Mouse (Mus musculus) CH12.LX (cell line): ENCODE measurements around the gene Thbs4. TPM values are rescaled to one million over a fixed set of nuclear protein-coding genes. Genes with fewer than 3 reads are reported as not detected.

Experiments used
- DNase-seq: peaks from one replicate; pipeline ENCODE4 v3.0.0-alpha.2; 2013; ENCODE audit errors: extremely low read depth
- H3K27ac ChIP-seq: 2 replicates; pipeline ENCODE4 v1.5.1; 2012; ENCODE audit warnings: low read depth, mild to moderate bottlenecking, control low read depth, moderate library complexity; ENCODE audit not compliant: insufficient read depth
- H3K27me3 ChIP-seq: replicated peaks from 2 replicates; pipeline ENCODE3; 2012; ENCODE audit warnings: inconsistent platforms
- H3K36me3 ChIP-seq, 2 experiments: replicated peaks in 1 of 2; 2 replicates each; pipeline versions ENCODE3 to v1.6.1; 2012; ENCODE audit warnings: inconsistent platforms in 1 of 2, low read length in 1 of 2, mild to moderate bottlenecking in 1 of 2, mixed read lengths in 1 of 2, moderate library complexity in 1 of 2; ENCODE audit not compliant: control insufficient read depth in 1 of 2, insufficient read depth in 1 of 2
- H3K4me1 ChIP-seq, 2 experiments: 2 replicates each; pipeline ENCODE4 v1.6.1; 2012; ENCODE audit warnings: inconsistent platforms in 1 of 2, moderate library complexity in 1 of 2; ENCODE audit not compliant: insufficient read depth in 2 of 2, control insufficient read depth in 1 of 2
- H3K4me2 ChIP-seq: 2 replicates; pipeline ENCODE4 v1.6.1; 2012; ENCODE audit warnings: low read depth, mild to moderate bottlenecking, control low read depth; ENCODE audit not compliant: poor library complexity, insufficient read depth, severe bottlenecking
- H3K4me3 ChIP-seq, 3 experiments: fragments of 150-350 bp in 1 of 3; sonication (generic) in 1 of 3; replicated peaks in 1 of 3; 2 replicates each; pipeline versions ENCODE3 to v1.5.1; 2011 to 2012; ENCODE audit warnings: low read depth in 2 of 3, low read length in 2 of 3, mild to moderate bottlenecking in 2 of 3, moderate library complexity in 2 of 3, control low read depth in 1 of 3, improper control_type of control experiment in 1 of 3, inconsistent platforms in 1 of 3, mixed read lengths in 1 of 3; ENCODE audit not compliant: poor library complexity in 1 of 3
- H3K79me2 ChIP-seq: replicated peaks from 2 replicates; pipeline ENCODE4 v1.6.1; 2012; ENCODE audit warnings: mild to moderate bottlenecking, moderate library complexity; ENCODE audit not compliant: control insufficient read depth, poor library complexity, insufficient read depth, severe bottlenecking; ENCODE audit errors: extremely low read depth
- H3K9ac ChIP-seq: 2 replicates; pipeline ENCODE4 v1.6.1; 2012; ENCODE audit warnings: low read depth, mild to moderate bottlenecking, control low read depth, moderate library complexity; ENCODE audit not compliant: insufficient read depth
- H3K9me3 ChIP-seq: replicated peaks from 2 replicates; pipeline ENCODE3; 2012; ENCODE audit warnings: low read length, inconsistent platforms, mixed read lengths
- CHD2 ChIP-seq: IDR thresholded peaks from 2 replicates; pipeline ENCODE4 v1.6.1; 2011; ENCODE audit warnings: low read length, improper control_type of control experiment
- CTCF ChIP-seq, 2 experiments: IDR thresholded peaks in 1 of 2; conservative IDR thresholded peaks in 1 of 2; 2 replicates each; pipeline ENCODE4 v1.5.1; 2011 to 2012; ENCODE audit warnings: low read depth in 2 of 2, low read length in 2 of 2, improper control_type of control experiment in 1 of 2, inconsistent platforms in 1 of 2, mild to moderate bottlenecking in 1 of 2, moderate library complexity in 1 of 2
- E2F4 ChIP-seq: IDR thresholded peaks from 2 replicates; pipeline ENCODE4 v1.6.1; 2011; ENCODE audit warnings: low read depth, low read length, improper control_type of control experiment; ENCODE audit not compliant: insufficient replicate concordance
- EP300 ChIP-seq: IDR thresholded peaks from 2 replicates; pipeline ENCODE4 v1.6.1; 2011; ENCODE audit warnings: low read length, improper control_type of control experiment
- ETS1 ChIP-seq: conservative IDR thresholded peaks from 2 replicates; pipeline ENCODE4 v1.6.1; 2012; ENCODE audit warnings: low read depth, mild to moderate bottlenecking, inconsistent platforms, low read length, improper control_type of control experiment, moderate library complexity
- GABPA ChIP-seq: IDR thresholded peaks from 2 replicates; pipeline ENCODE4 v1.6.1; 2012; ENCODE audit warnings: low read depth, low read length, improper control_type of control experiment, inconsistent platforms; ENCODE audit not compliant: insufficient replicate concordance
- IRF4 ChIP-seq: IDR thresholded peaks from 2 replicates; pipeline ENCODE4 v1.6.1; 2014; ENCODE audit warnings: low read depth, mild to moderate bottlenecking, inconsistent platforms, low read length, improper control_type of control experiment
- MAZ ChIP-seq: IDR thresholded peaks from 2 replicates; pipeline ENCODE4 v1.6.1; 2012; ENCODE audit warnings: low read depth, mild to moderate bottlenecking, inconsistent platforms, low read length, improper control_type of control experiment, moderate library complexity
- MYC ChIP-seq: IDR thresholded peaks from 2 replicates; pipeline ENCODE4 v1.6.1; 2011; ENCODE audit warnings: low read depth, mild to moderate bottlenecking, improper control_type of control experiment, low read length
- NELFE ChIP-seq: IDR thresholded peaks from 2 replicates; pipeline ENCODE4 v1.6.1; 2011; ENCODE audit warnings: low read depth, low read length, improper control_type of control experiment
- NRF1 ChIP-seq: IDR thresholded peaks from 2 replicates; pipeline ENCODE4 v1.6.1; 2014; ENCODE audit warnings: low read depth, mild to moderate bottlenecking, inconsistent platforms, low read length, improper control_type of control experiment, moderate library complexity
- PAX5 ChIP-seq: IDR thresholded peaks from 2 replicates; pipeline ENCODE4 v1.6.1; 2012; ENCODE audit warnings: low read length, inconsistent platforms, mixed read lengths
- POLR2A ChIP-seq: IDR thresholded peaks from 2 replicates; pipeline ENCODE4 v1.6.1; 2011; ENCODE audit warnings: low read depth, mild to moderate bottlenecking, improper control_type of control experiment, low read length
- POLR2AphosphoS2 ChIP-seq: IDR thresholded peaks from 2 replicates; pipeline ENCODE4 v1.6.1; 2011; ENCODE audit warnings: low read depth, low read length, improper control_type of control experiment
- RAD21 ChIP-seq: IDR thresholded peaks from 2 replicates; pipeline ENCODE4 v1.6.1; 2011; ENCODE audit warnings: low read depth, mild to moderate bottlenecking, low read length, improper control_type of control experiment, moderate library complexity
- RCOR1 ChIP-seq: conservative IDR thresholded peaks from 2 replicates; pipeline ENCODE4 v1.6.1; 2012; ENCODE audit warnings: low read depth, mild to moderate bottlenecking, inconsistent platforms, low read length, improper control_type of control experiment
- SMC3 ChIP-seq: IDR thresholded peaks from 2 replicates; pipeline ENCODE4 v1.6.1; 2011; ENCODE audit warnings: low read depth, low read length, improper control_type of control experiment
- TCF12 ChIP-seq: IDR thresholded peaks from 2 replicates; pipeline ENCODE4 v1.6.1; 2014; ENCODE audit warnings: low read depth, mild to moderate bottlenecking, inconsistent platforms, low read length, improper control_type of control experiment
- dilution Hi-C: fragments of 300-500 bp; cut with MboI; formaldehyde crosslinking; loops from 2 replicates; pipeline ENCODE4 v1.14.3; 2020; ENCODE audit warnings: low sequenced_read_pairs; ENCODE audit not compliant: extremely low pct_unique_long_range_greater_than_20kb, extremely low pct_ligation_motif_present
- in situ Hi-C: fragments of 300-500 bp; cut with MboI; formaldehyde crosslinking; loops from 3 replicates; pipeline ENCODE4 v1.14.3; 2019; ENCODE audit warnings: low sequenced_read_pairs, low pct_ligation_motif_present, low pct_unique_long_range_greater_than_20kb, mixed read lengths
- polyA plus RNA-seq: library from polyadenylated mRNA; unstranded; fragments of >175 nt; gene quantifications from 2 replicates; pipeline ENCODE4 v1.2.1, GENCODE M21; 2012; ENCODE audit warnings: low read depth; ENCODE audit not compliant: insufficient read length
- total RNA-seq, 2 experiments: library from RNA; depleted of rRNA; stranded (reverse); fragments of 300-350 nt in 1 of 2; fragments of >200 nt in 1 of 2; gene quantifications; 2 replicates each; pipeline ENCODE4 v1.2.3; 2012 to 2014

The Thbs4 gene
- total and polyA plus RNA-seq, 3 experiments: not detected

DNA sequence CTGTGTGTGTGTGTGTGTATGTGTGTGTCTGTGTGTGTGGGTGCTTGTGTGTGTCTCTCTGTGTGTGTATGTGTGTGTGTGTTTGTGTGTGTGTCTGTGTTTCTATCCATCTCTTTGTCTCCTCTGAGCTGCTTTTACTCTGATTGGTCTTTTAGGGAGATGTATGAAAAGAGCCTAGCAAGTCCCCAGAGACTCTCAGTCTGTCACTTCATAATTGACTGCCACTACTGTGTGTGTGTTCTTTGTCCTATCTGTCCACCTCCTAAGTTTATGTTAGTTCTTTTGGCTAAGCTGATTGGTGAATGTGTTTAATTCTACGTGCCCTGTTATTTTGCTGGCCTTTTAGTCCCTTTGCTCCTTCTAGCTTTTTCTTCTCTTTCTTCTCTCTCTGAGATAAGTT is 58.9 kb downstream of the Thbs4 start:
- Histone ChIP-seq H3K9me3 (peaks cover 11% of the 10 kb centered on the region), H3K36me3 (no peaks in the 10 kb centered on the region), H3K9ac (no peak overlapping the region), H3K4me1 (peaks cover 10 to 54% of the 10 kb centered on the region in 2 experiments), H3K27me3 (no peaks in the 10 kb centered on the region), H3K4me2 (no peak overlapping the region), H3K4me3 (no peak overlapping the region), H3K79me2 (no peaks in the 10 kb centered on the region), H3K27ac (no peak overlapping the region)
- DNase-seq: no peak
- no peak for TF ChIP-seq NELFE
- TF ChIP-seq MYC: no peak
- no peak for TF ChIP-seq CTCF (conservative IDR thresholded peaks at IDR 0.05 in 1 of 2, IDR thresholded peaks at IDR 0.05 in 1 of 2; ENCODE audit: low read depth in 2 of 2, low read length in 2 of 2)
- TF ChIP-seq ETS1: no peak
- no peak for TF ChIP-seq IRF4
- no peak for TF ChIP-seq EP300
- no peak for TF ChIP-seq E2F4
- TF ChIP-seq RAD21: no peak
- dilution Hi-C loops: no loop called here
- in situ Hi-C loops: loop anchor here (25.0 kb wide), 2 partner anchors 373 to 823 kb away; partner anchors contain the start of genes Dhfr and Msh3

DNA sequence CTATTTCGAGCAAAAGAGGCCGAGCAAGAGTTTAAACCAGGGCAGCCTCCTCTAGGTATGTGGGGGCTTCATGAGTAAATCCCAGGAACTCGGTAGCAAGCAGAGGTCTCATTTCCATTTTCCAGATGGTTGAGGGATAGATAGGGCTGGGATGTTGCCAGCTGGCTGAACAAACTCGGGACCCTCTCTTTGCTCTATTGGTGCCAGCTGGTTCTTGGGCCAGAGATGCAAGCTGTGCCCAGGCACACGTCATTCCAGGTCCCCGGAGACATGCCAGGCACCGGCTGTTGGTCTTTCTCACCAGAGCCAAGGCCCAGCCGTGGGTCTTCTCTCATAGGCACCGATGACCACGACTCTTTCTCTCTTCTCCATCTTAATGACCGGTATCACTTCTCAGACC is 60.9 kb downstream of the Thbs4 start:
- dilution Hi-C loops: no loop called here
- Histone ChIP-seq H3K4me1 (peaks cover 7 to 37% of the 10 kb centered on the region in 2 experiments), H3K4me3 (no peak overlapping the region), H3K36me3 (no peaks in the 10 kb centered on the region), H3K79me2 (no peaks in the 10 kb centered on the region), H3K27ac (no peak overlapping the region), H3K9me3 (peaks cover 11% of the 10 kb centered on the region), H3K27me3 (no peaks in the 10 kb centered on the region), H3K4me2 (peak overlapping the region; percentile 65), H3K9ac (no peak overlapping the region)
- no peak for DNase-seq
- TF ChIP-seq MAZ (no peak), MYC (no peak), NELFE (no peak), NRF1 (no peak), GABPA (no peak), SMC3 (no peak), CTCF (conservative IDR thresholded peaks at IDR 0.05 in 1 of 2, IDR thresholded peaks at IDR 0.05 in 1 of 2; ENCODE audit: low read depth in 2 of 2, low read length in 2 of 2) (no peak), POLR2AphosphoS2 (no peak), CHD2 (no peak), POLR2A (no peak), TCF12 (no peak), PAX5 (no peak), RCOR1 (no peak)
- in situ Hi-C loops: loop anchor here (25.0 kb wide), 2 partner anchors 371 to 821 kb away; partner anchors contain the start of genes Dhfr and Msh3
